ENCODE assay signal across 11 mouse cellular contexts in genomic region chr9:13574913-13575312, GRCm38 (mm10).
DNase-seq lines count a peak whose midpoint lies in the region; ATAC-seq and TF ChIP-seq lines count a peak whose summit lies in the region.
"Had no signal": no experiment of that assay in that cellular context is flagged by ENCODE, and none has a peak within 500 bp of the region (broad histone marks: within the 10 kb centered on the region; RNA-seq: fewer than 3 reads in every experiment).

No protein-coding gene starts in this region.

- H3K9me3 ChIP-seq in midbrain, embryonic 10.5 days (replicated peaks), result peaks cover 9% of the 10 kb centered on the region; the same call in 1 of the 2 replicates
- H3K9me3 ChIP-seq in midbrain, embryonic 15.5 days, result no peaks in the 10 kb centered on the region
- H3K9me3 ChIP-seq in heart, embryonic 15.5 days (replicated peaks), result no peaks in the 10 kb centered on the region
- peaks cover 3% of the 10 kb centered on the region; the same call in 1 of the 2 replicates for H3K9me3 ChIP-seq in hindbrain, embryonic 14.5 days (ENCODE audit: control insufficient read depth, low read length)

- TF ChIP-seq POLR2A in small intestine, adult 2 months (IDR thresholded peaks at IDR 0.05; ENCODE audit: low read depth, low read length), result no peak

- no peak overlapping the region for H3K4me2 ChIP-seq in midbrain, embryonic 15.5 days
- H3K4me2 ChIP-seq in heart, embryonic 15.5 days, result no peak overlapping the region
- H3K4me2 ChIP-seq in hindbrain, embryonic 14.5 days (replicated peaks), result no peak overlapping the region
- H3K4me2 ChIP-seq: embryonic facial prominence, embryonic 12.5 days had no signal

- peaks cover 14% of the 10 kb centered on the region for H3K4me1 ChIP-seq in midbrain, embryonic 10.5 days
- no peaks in the 10 kb centered on the region for H3K4me1 ChIP-seq in midbrain, embryonic 15.5 days
- H3K4me1 ChIP-seq in heart, embryonic 15.5 days (replicated peaks), result peaks cover 12% of the 10 kb centered on the region
- H3K4me1 ChIP-seq in small intestine, adult 2 months (ENCODE audit: control insufficient read depth, insufficient read depth, insufficient read length, low read length), result peaks cover 3% of the 10 kb centered on the region; the same call in 1 of the 2 replicates
- H3K4me1 ChIP-seq in hindbrain, embryonic 14.5 days (replicated peaks; ENCODE audit: control insufficient read depth, insufficient read depth, low read length), result no peaks in the 10 kb centered on the region
- H3K4me1 ChIP-seq: embryonic facial prominence, embryonic 12.5 days had no signal

- no peak for TF ChIP-seq CTCF in small intestine, adult 2 months (IDR thresholded peaks at IDR 0.05; ENCODE audit: extremely low read depth, insufficient read length, insufficient replicate concordance, low read depth, low read length)

- no peak for DNase-seq in midbrain, embryonic 10.5 days (ENCODE audit: low spot score)
- DNase-seq in kidney, postnatal 14 days, result peak; percentile 46
- no peak for DNase-seq in cerebellum, postnatal 14 days
- no peak for DNase-seq in right cerebral cortex, postnatal 14 days
- DNase-seq in hindbrain, embryonic 14.5 days (ENCODE audit: low spot score), result no peak
- DNase-seq: layer of hippocampus, postnatal 36 days; midbrain, embryonic 14.5 days had no signal

- no peak overlapping the region for H3K9ac ChIP-seq in midbrain, embryonic 15.5 days
- H3K9ac ChIP-seq in heart, embryonic 15.5 days, result no peak overlapping the region
- H3K9ac ChIP-seq in hindbrain, embryonic 14.5 days, result no peak overlapping the region
- H3K9ac ChIP-seq: embryonic facial prominence, embryonic 12.5 days had no signal

- H3K4me3 ChIP-seq in midbrain, embryonic 10.5 days, result no peak overlapping the region
- H3K4me3 ChIP-seq in midbrain, embryonic 15.5 days, result no peak overlapping the region
- H3K4me3 ChIP-seq in heart, embryonic 15.5 days, result no peak overlapping the region
- no peak overlapping the region for H3K4me3 ChIP-seq in small intestine, adult 2 months (ENCODE audit: low read depth, low read length)
- no peak overlapping the region for H3K4me3 ChIP-seq in hindbrain, embryonic 14.5 days (replicated peaks; ENCODE audit: low read length)
- H3K4me3 ChIP-seq: embryonic facial prominence, embryonic 12.5 days had no signal

- H3K36me3 ChIP-seq in midbrain, embryonic 10.5 days, result no peaks in the 10 kb centered on the region
- no peaks in the 10 kb centered on the region for H3K36me3 ChIP-seq in midbrain, embryonic 15.5 days (replicated peaks)
- no peaks in the 10 kb centered on the region for H3K36me3 ChIP-seq in heart, embryonic 15.5 days
- no peaks in the 10 kb centered on the region for H3K36me3 ChIP-seq in small intestine, adult 2 months (ENCODE audit: control insufficient read depth, insufficient read depth, low read length)
- H3K36me3 ChIP-seq in hindbrain, embryonic 14.5 days (replicated peaks; ENCODE audit: control insufficient read depth, insufficient read depth), result no peaks in the 10 kb centered on the region
- H3K36me3 ChIP-seq: embryonic facial prominence, embryonic 12.5 days had no signal

- 65% methylated on average over 2 of the region's 2 CpGs for WGBS in midbrain, embryonic 10.5 days
- 61% methylated on average over 2 of the region's 2 CpGs for WGBS in midbrain, embryonic 15.5 days
- WGBS in heart, embryonic 15.5 days, result 71% methylated on average over 2 of the region's 2 CpGs
- WGBS in small intestine, adult 2 months, result 63% methylated on average over 2 of the region's 2 CpGs
- 50% methylated on average over 2 of the region's 2 CpGs for WGBS in hindbrain, embryonic 14.5 days

- no peaks in the 10 kb centered on the region for H3K27me3 ChIP-seq in midbrain, embryonic 10.5 days (ENCODE audit: low read depth, poor library complexity, severe bottlenecking)
- H3K27me3 ChIP-seq in midbrain, embryonic 15.5 days (replicated peaks), result no peaks in the 10 kb centered on the region
- no peaks in the 10 kb centered on the region for H3K27me3 ChIP-seq in heart, embryonic 15.5 days
- no peaks in the 10 kb centered on the region for H3K27me3 ChIP-seq in small intestine, adult 2 months (ENCODE audit: control insufficient read depth, insufficient read depth, low read length)
- no peaks in the 10 kb centered on the region for H3K27me3 ChIP-seq in hindbrain, embryonic 14.5 days (ENCODE audit: control insufficient read depth, insufficient read depth, low read length)
- H3K27me3 ChIP-seq: embryonic facial prominence, embryonic 12.5 days had no signal

- H3K27ac ChIP-seq in midbrain, embryonic 10.5 days (replicated peaks), result 0 out of 2 replicates have a peak overlapping the region, but pooled peaks have one; percentile 13
- H3K27ac ChIP-seq in midbrain, embryonic 15.5 days, result no peak overlapping the region
- peak overlapping the region; percentile 45 for H3K27ac ChIP-seq in heart, embryonic 15.5 days
- H3K27ac ChIP-seq in small intestine, adult 2 months (ENCODE audit: insufficient read depth, low read depth, low read length), result peak overlapping the region; percentile 15; the same call in 1 of the 2 replicates
- H3K27ac ChIP-seq in hindbrain, embryonic 14.5 days, result no peak overlapping the region
- H3K27ac ChIP-seq: embryonic facial prominence, embryonic 12.5 days had no signal

- no peak for ATAC-seq in midbrain, embryonic 15.5 days (replicated peaks)
- no peak for ATAC-seq in heart, embryonic 15.5 days (replicated peaks; ENCODE audit: insufficient number of reproducible peaks, insufficient read depth, low FRiP score, low read depth)
- ATAC-seq in hindbrain, embryonic 14.5 days (ENCODE audit: low FRiP score), result no peak

Comparison
In these comparisons a context has a peak if more than half of its experiments do, and no peak if none do; other contexts are left out.
1. H3K27ac ChIP-seq: peak in midbrain, embryonic 10.5 days (single experiment), heart, embryonic 15.5 days (single experiment) and small intestine, adult 2 months (single experiment); none in midbrain, embryonic 15.5 days (single experiment) and hindbrain, embryonic 14.5 days (single experiment).